Mouse (Mus musculus) midbrain, embryonic 10.5 days (tissue): ENCODE data around the gene Setdb2. TPM values are rescaled to one million over a fixed set of nuclear protein-coding genes. Genes with fewer than 3 reads are reported as not detected.
A peak's percentile ranks its signal among the peaks of the same experiment; 100 is the strongest.

Experiments
- DNase-seq: peaks from one replicate; pipeline ENCODE4 v3.0.0-alpha.2; 2017; ENCODE audit warnings: low spot score
- H3K27ac ChIP-seq: fragments of 300-500 bp; sonication (generic); replicated peaks from 2 replicates; pipeline ENCODE4 v1.5.1; 2016; ENCODE audit warnings: mild to moderate bottlenecking
- H3K27me3 ChIP-seq: fragments of 300-500 bp; sonication (generic); 2 replicates; pipeline ENCODE4 v1.6.1; 2016; ENCODE audit warnings: low read depth, mild to moderate bottlenecking; ENCODE audit not compliant: poor library complexity, severe bottlenecking
- H3K36me3 ChIP-seq: fragments of 300-500 bp; sonication (generic); 2 replicates; pipeline ENCODE4 v1.6.1; 2016; ENCODE audit warnings: mild to moderate bottlenecking, moderate library complexity
- H3K4me1 ChIP-seq: fragments of 300-500 bp; sonication (generic); 2 replicates; pipeline ENCODE4 v1.6.1; 2016
- H3K4me3 ChIP-seq: fragments of 300-500 bp; sonication (generic); 2 replicates; pipeline ENCODE4 v1.5.1; 2016; ENCODE audit warnings: mild to moderate bottlenecking, moderate library complexity
- H3K9me3 ChIP-seq: fragments of 300-500 bp; sonication (generic); replicated peaks from 2 replicates; pipeline ENCODE4 v1.6.1; 2016; ENCODE audit warnings: mild to moderate bottlenecking
- WGBS: fragments of 180-500 bp; shearing (Covaris S2); methylation state at CpG from one replicate; pipeline ENCODE4 v1.1.7; 2016; 5-methylcytosine and 5-hydroxymethylcytosine counted together
- polyA plus RNA-seq: library from polyadenylated mRNA; unstranded; fragments of >200 nt; fragmentation: Nextera tagmentation; extraction: Ambion mirVana; gene quantifications from 2 replicates; pipeline ENCODE4 v1.2.1, GENCODE M21; 2016

The Setdb2 gene
- polyA plus RNA-seq = 10.9 and 12.4 TPM in 2 replicates

- Histone ChIP-seq H3K27ac (peak within 1 kb of the TSS; percentile 88), H3K27me3 (no peaks in the 10 kb centered on the region), H3K36me3 (no peaks in the 10 kb centered on the region), H3K9me3 (no peaks in the 10 kb centered on the region), H3K4me3 (peak within 1 kb of the TSS; percentile 73), H3K4me1 (peaks cover 16% of the 10 kb centered on the region)
- DNase-seq = peak; percentile 94
- WGBS = under 1% methylated on average over 66 of the region's 66 CpGs
These were observed at the start of gene Setdb2, which contains the start of gene Cab39l for GRCm38 (mm10) chr14:59440558-59441471. TSS of gene Setdb2 (minus strand) at chr14:59440884. TSS of gene Cab39l (plus strand) at chr14:59440972.

- no peaks in the 10 kb centered on the region for H3K4me1 ChIP-seq
- DNase-seq = no peak
- 86% methylated on average over 4 of the region's 4 CpGs for WGBS
- no peaks in the 10 kb centered on the region for H3K27me3 ChIP-seq
- H3K36me3 ChIP-seq = no peaks in the 10 kb centered on the region
- no peak overlapping the region for H3K4me3 ChIP-seq
- no peaks in the 10 kb centered on the region for H3K9me3 ChIP-seq
- H3K27ac ChIP-seq = no peak overlapping the region
These were observed 44.6 kb upstream of the Setdb2 start for GRCm38 (mm10) chr14:59485247-59485810.

- H3K9me3 ChIP-seq = no peaks in the 10 kb centered on the region
- H3K36me3 ChIP-seq = no peaks in the 10 kb centered on the region
- H3K4me1 ChIP-seq = no peaks in the 10 kb centered on the region
- WGBS = 80% methylated on average over 6 of the region's 6 CpGs
- H3K4me3 ChIP-seq = no peak overlapping the region
- H3K27ac ChIP-seq = no peak overlapping the region
- DNase-seq = no peak
- H3K27me3 ChIP-seq = no peaks in the 10 kb centered on the region
These were observed 38.0 kb upstream of the Setdb2 start for GRCm38 (mm10) chr14:59478699-59479098.

GRCm38 (mm10) chr14:59470781-59471180 lies 30.1 kb upstream of the Setdb2 start:
- no peak for DNase-seq
- H3K4me1 ChIP-seq = no peaks in the 10 kb centered on the region
- no peak overlapping the region for H3K4me3 ChIP-seq
- no peak overlapping the region for H3K27ac ChIP-seq
- H3K9me3 ChIP-seq = no peaks in the 10 kb centered on the region
- no peaks in the 10 kb centered on the region for H3K27me3 ChIP-seq
- H3K36me3 ChIP-seq = no peaks in the 10 kb centered on the region
- 89% methylated on average over 1 of the region's 1 CpGs for WGBS

GRCm38 (mm10) chr14:59467798-59468197 lies 27.1 kb upstream of the Setdb2 start:
- DNase-seq = no peak
- H3K9me3 ChIP-seq = no peaks in the 10 kb centered on the region
- no peaks in the 10 kb centered on the region for H3K4me1 ChIP-seq
- H3K27ac ChIP-seq = no peak overlapping the region
- no peaks in the 10 kb centered on the region for H3K27me3 ChIP-seq
- WGBS = 60% methylated on average over 1 of the region's 1 CpGs
- no peak overlapping the region for H3K4me3 ChIP-seq
- H3K36me3 ChIP-seq = no peaks in the 10 kb centered on the region

GRCm38 (mm10) chr14:59466503-59466902 lies 25.8 kb upstream of the Setdb2 start:
- Histone ChIP-seq H3K4me1 (no peaks in the 10 kb centered on the region), H3K4me3 (no peak overlapping the region), H3K27me3 (no peaks in the 10 kb centered on the region), H3K9me3 (no peaks in the 10 kb centered on the region), H3K27ac (no peak overlapping the region), H3K36me3 (peaks cover 5% of the 10 kb centered on the region; the same call in 1 of the 2 replicates)
- DNase-seq = no peak
- 89% methylated on average over 2 of the region's 2 CpGs for WGBS

- Histone ChIP-seq H3K4me1 (no peaks in the 10 kb centered on the region), H3K9me3 (no peaks in the 10 kb centered on the region; the same call in 1 of the 2 replicates), H3K4me3 (no peak overlapping the region), H3K27me3 (no peaks in the 10 kb centered on the region), H3K36me3 (0 out of 2 replicates have a peak, but pooled peaks cover 3% of the 10 kb centered on the region), H3K27ac (no peak overlapping the region)
- DNase-seq = no peak
These were observed 7.3 kb upstream of the Setdb2 start for GRCm38 (mm10) chr14:59447981-59448380.

GRCm38 (mm10) chr14:59445421-59445820 lies 4.7 kb upstream of the Setdb2 start:
- H3K27ac ChIP-seq = no peak overlapping the region
- H3K27me3 ChIP-seq = no peaks in the 10 kb centered on the region
- H3K4me3 ChIP-seq = no peak overlapping the region
- DNase-seq = no peak
- H3K4me1 ChIP-seq = peaks cover 3% of the 10 kb centered on the region; the same call in 1 of the 2 replicates
- H3K9me3 ChIP-seq = no peaks in the 10 kb centered on the region; the same call in 1 of the 2 replicates
- WGBS = 90% methylated on average over 1 of the region's 1 CpGs
- H3K36me3 ChIP-seq = 0 out of 2 replicates have a peak, but pooled peaks cover 3% of the 10 kb centered on the region

GRCm38 (mm10) chr14:59441472-59441805 lies 755 bp upstream of the Setdb2 start:
- DNase-seq = no peak
- no peaks in the 10 kb centered on the region for H3K9me3 ChIP-seq
- H3K36me3 ChIP-seq = no peaks in the 10 kb centered on the region
- peak overlapping the region; percentile 88 for H3K27ac ChIP-seq
- peaks cover 16% of the 10 kb centered on the region for H3K4me1 ChIP-seq
- H3K27me3 ChIP-seq = no peaks in the 10 kb centered on the region
- 16% methylated on average over 6 of the region's 6 CpGs for WGBS
- peak overlapping the region; percentile 73 for H3K4me3 ChIP-seq

- Histone ChIP-seq H3K4me1 (peaks cover 16% of the 10 kb centered on the region), H3K9me3 (no peaks in the 10 kb centered on the region), H3K36me3 (no peaks in the 10 kb centered on the region), H3K27ac (0 out of 2 replicates have a peak overlapping the region, but pooled peaks have one; percentile 88), H3K4me3 (peak overlapping the region; percentile 73), H3K27me3 (no peaks in the 10 kb centered on the region)
- no peak for DNase-seq
- WGBS = 29% methylated on average over 7 of the region's 7 CpGs
These were observed 645 bp downstream of the Setdb2 start for GRCm38 (mm10) chr14:59440039-59440438.

- H3K27ac ChIP-seq = no peak overlapping the region
- H3K27me3 ChIP-seq = no peaks in the 10 kb centered on the region
- H3K36me3 ChIP-seq = no peaks in the 10 kb centered on the region
- 87% methylated on average over 2 of the region's 2 CpGs for WGBS
- peaks cover 16% of the 10 kb centered on the region for H3K4me1 ChIP-seq
- no peak overlapping the region for H3K4me3 ChIP-seq
- H3K9me3 ChIP-seq = no peaks in the 10 kb centered on the region
- no peak for DNase-seq
These were observed 2.2 kb downstream of the Setdb2 start for GRCm38 (mm10) chr14:59438505-59438904.

GRCm38 (mm10) chr14:59437398-59437797 lies 3.3 kb downstream of the Setdb2 start:
- WGBS = 89% methylated on average over 3 of the region's 3 CpGs
- H3K9me3 ChIP-seq = no peaks in the 10 kb centered on the region
- H3K4me3 ChIP-seq = no peak overlapping the region
- H3K4me1 ChIP-seq = peaks cover 16% of the 10 kb centered on the region
- H3K36me3 ChIP-seq = no peaks in the 10 kb centered on the region
- H3K27ac ChIP-seq = no peak overlapping the region
- no peak for DNase-seq
- no peaks in the 10 kb centered on the region for H3K27me3 ChIP-seq

GRCm38 (mm10) chr14:59435206-59435605 lies 5.5 kb downstream of the Setdb2 start:
- Histone ChIP-seq H3K4me1 (peaks cover 13% of the 10 kb centered on the region), H3K36me3 (no peaks in the 10 kb centered on the region), H3K4me3 (no peak overlapping the region), H3K27me3 (no peaks in the 10 kb centered on the region), H3K9me3 (no peaks in the 10 kb centered on the region), H3K27ac (no peak overlapping the region)
- no peak for DNase-seq
